Mouse (Mus musculus): Measurements from ENCODE around the gene Lrrc41. TPM values are rescaled to one million over a fixed set of nuclear protein-coding genes. Genes with fewer than 3 reads are reported as not detected.
A peak's percentile ranks its signal among the peaks of the same experiment; 100 is the strongest.

The Lrrc41 gene
- total and polyA plus RNA-seq, 3 experiments: 22.0 to 27.1 (median 24.9) TPM

DNA sequence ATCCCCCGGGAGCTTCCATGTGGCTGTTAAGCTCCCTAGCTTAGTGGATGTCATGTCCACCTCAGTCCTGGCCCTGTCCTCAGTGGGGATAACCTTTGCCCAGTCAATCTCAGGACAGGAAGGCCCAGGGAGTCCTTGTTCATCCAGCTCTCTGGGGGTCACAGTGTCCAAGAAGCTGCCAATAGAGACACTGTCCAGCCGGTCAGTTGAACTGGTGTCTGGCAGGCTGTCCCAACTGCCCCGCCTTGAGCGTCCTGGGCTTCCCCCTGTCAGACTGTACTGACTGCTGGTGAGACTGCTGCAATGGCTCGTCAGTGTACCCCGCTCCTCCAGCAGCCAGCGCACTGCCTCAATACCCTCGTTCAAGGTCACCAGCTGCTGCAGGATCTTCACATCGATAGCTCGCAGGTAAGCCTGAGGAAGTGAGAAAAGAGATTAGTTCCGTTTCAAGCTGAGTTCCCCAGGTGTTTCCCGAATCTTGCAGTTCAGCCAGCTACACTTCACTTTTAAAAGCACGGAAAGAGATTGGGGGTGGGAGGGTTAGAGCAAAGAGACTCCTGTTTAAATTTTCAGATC lies 62.4 kb downstream of the Lrrc41 start:
- H3K27me3 ChIP-seq (ENCODE audit: control insufficient read depth, insufficient read depth, low read length): no peaks in the 10 kb centered on the region
- no peaks in the 10 kb centered on the region for H3K36me3 ChIP-seq (ENCODE audit: control insufficient read depth, insufficient read depth, low read length)
- no peak overlapping the region for H3K27ac ChIP-seq
- H3K9ac ChIP-seq (ENCODE audit: low read depth, low read length): no peak overlapping the region
- intact Hi-C loops (cut with DNase I): no loop called here
- H3K4me3 ChIP-seq: no peak overlapping the region
- DNase-seq: no peak
- H3K4me1 ChIP-seq (ENCODE audit: control insufficient read depth, insufficient read depth, low read length): no peaks in the 10 kb centered on the region
- no peaks in the 10 kb centered on the region for H3K79me2 ChIP-seq (replicated peaks; ENCODE audit: control insufficient read depth, insufficient read depth, low read length)
- WGBS: 55% methylated on average over 13 of the region's 13 CpGs
- no peak for TF ChIP-seq CTCF (IDR thresholded peaks at IDR 0.05)
- no peak for TF ChIP-seq POLR2A (IDR thresholded peaks at IDR 0.05; ENCODE audit: insufficient read depth, low read depth, low read length)
- TF ChIP-seq EP300 (IDR thresholded peaks at IDR 0.05; ENCODE audit: insufficient read depth, low read depth, low read length): no peak

GRCm38 (mm10) chr4:116140801-116141574 lies 65.9 kb downstream of the Lrrc41 start:
- intact Hi-C loops (cut with DNase I): no loop called here
- no peak for TF ChIP-seq CTCF (IDR thresholded peaks at IDR 0.05)
- no peak for TF ChIP-seq POLR2A (IDR thresholded peaks at IDR 0.05; ENCODE audit: insufficient read depth, low read depth, low read length)
- no peak for TF ChIP-seq EP300 (IDR thresholded peaks at IDR 0.05; ENCODE audit: insufficient read depth, low read depth, low read length)
- H3K4me1 ChIP-seq (ENCODE audit: control insufficient read depth, insufficient read depth, low read length): peaks cover 5% of the 10 kb centered on the region
- no peak overlapping the region for H3K27ac ChIP-seq
- DNase-seq: no peak
- H3K79me2 ChIP-seq (replicated peaks; ENCODE audit: control insufficient read depth, insufficient read depth, low read length): no peaks in the 10 kb centered on the region
- H3K9ac ChIP-seq (ENCODE audit: low read depth, low read length): no peak overlapping the region
- no peaks in the 10 kb centered on the region for H3K36me3 ChIP-seq (ENCODE audit: control insufficient read depth, insufficient read depth, low read length)
- no peak overlapping the region for H3K4me3 ChIP-seq
- whole genome bisulfite sequencing: 73% methylated on average over 7 of the region's 7 CpGs
- no peaks in the 10 kb centered on the region for H3K27me3 ChIP-seq (ENCODE audit: control insufficient read depth, insufficient read depth, low read length)

DNA sequence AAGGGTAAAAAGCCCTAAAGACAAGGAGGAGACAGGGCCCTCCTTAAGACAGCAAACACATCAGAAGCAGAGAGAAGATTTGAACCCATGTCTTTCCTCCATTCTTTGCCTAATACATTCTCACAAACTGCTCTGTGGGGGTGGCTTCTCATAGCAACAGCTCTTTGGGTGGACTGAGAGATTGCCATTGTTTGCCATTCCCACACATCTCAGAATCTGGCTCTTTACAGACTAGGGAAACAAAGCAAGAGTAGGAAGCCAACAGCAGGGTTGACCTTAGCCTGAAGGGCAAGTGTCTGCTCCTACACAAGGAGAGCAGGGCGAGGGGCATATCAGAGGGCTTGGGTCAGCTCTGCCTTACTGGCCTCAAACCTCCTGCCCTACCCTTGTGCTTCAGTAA lies 66.7 kb downstream of the Lrrc41 start:
- intact Hi-C loops (cut with DNase I): no loop called here
- DNase-seq: no peak
- WGBS: 81% methylated on average over 1 of the region's 1 CpGs
- no peaks in the 10 kb centered on the region for H3K79me2 ChIP-seq (replicated peaks; ENCODE audit: control insufficient read depth, insufficient read depth, low read length)
- no peak overlapping the region for H3K4me3 ChIP-seq
- no peak overlapping the region for H3K27ac ChIP-seq
- peaks cover 5% of the 10 kb centered on the region for H3K4me1 ChIP-seq (ENCODE audit: control insufficient read depth, insufficient read depth, low read length)
- no peak for TF ChIP-seq EP300 (IDR thresholded peaks at IDR 0.05; ENCODE audit: insufficient read depth, low read depth, low read length)
- no peak for TF ChIP-seq CTCF (IDR thresholded peaks at IDR 0.05)
- TF ChIP-seq POLR2A (IDR thresholded peaks at IDR 0.05; ENCODE audit: insufficient read depth, low read depth, low read length): no peak
- H3K27me3 ChIP-seq (ENCODE audit: control insufficient read depth, insufficient read depth, low read length): no peaks in the 10 kb centered on the region
- no peaks in the 10 kb centered on the region for H3K36me3 ChIP-seq (ENCODE audit: control insufficient read depth, insufficient read depth, low read length)
- no peak overlapping the region for H3K9ac ChIP-seq (ENCODE audit: low read depth, low read length)

- TF ChIP-seq POLR2A (IDR thresholded peaks at IDR 0.05; ENCODE audit: insufficient read depth, low read depth, low read length) (no peak), EP300 (IDR thresholded peaks at IDR 0.05; ENCODE audit: insufficient read depth, low read depth, low read length) (no peak), CTCF (IDR thresholded peaks at IDR 0.05) (no peak)
- intact Hi-C loops (cut with DNase I): no loop called here
- H3K27me3 ChIP-seq (ENCODE audit: control insufficient read depth, insufficient read depth, low read length): no peaks in the 10 kb centered on the region
- no peaks in the 10 kb centered on the region for H3K79me2 ChIP-seq (replicated peaks; ENCODE audit: control insufficient read depth, insufficient read depth, low read length)
- H3K36me3 ChIP-seq (ENCODE audit: control insufficient read depth, insufficient read depth, low read length): no peaks in the 10 kb centered on the region
- H3K9ac ChIP-seq (ENCODE audit: low read depth, low read length): no peak overlapping the region
- 85% methylated on average over 7 of the region's 7 CpGs for WGBS
- H3K4me3 ChIP-seq: no peak overlapping the region
- DNase-seq: no peak
- no peak overlapping the region for H3K27ac ChIP-seq
- peaks cover 5% of the 10 kb centered on the region for H3K4me1 ChIP-seq (ENCODE audit: control insufficient read depth, insufficient read depth, low read length)
Measured at GRCm38 (mm10) chr4:116142269-116142668, 67.2 kb downstream of the Lrrc41 start.

GRCm38 (mm10) chr4:116143317-116143811 lies 68.3 kb downstream of the Lrrc41 start:
- WGBS: 17% methylated on average over 7 of the region's 7 CpGs
- no peaks in the 10 kb centered on the region for H3K79me2 ChIP-seq (replicated peaks; ENCODE audit: control insufficient read depth, insufficient read depth, low read length)
- peak overlapping the region; percentile 18 for H3K4me3 ChIP-seq
- H3K27me3 ChIP-seq (ENCODE audit: control insufficient read depth, insufficient read depth, low read length): no peaks in the 10 kb centered on the region
- intact Hi-C loops (cut with DNase I): no loop called here
- no peak overlapping the region; the same call in 1 of the 2 replicates for H3K27ac ChIP-seq
- H3K4me1 ChIP-seq (ENCODE audit: control insufficient read depth, insufficient read depth, low read length): peaks cover 5% of the 10 kb centered on the region
- H3K36me3 ChIP-seq (ENCODE audit: control insufficient read depth, insufficient read depth, low read length): no peaks in the 10 kb centered on the region
- peak overlapping the region; percentile 42; the same call in 1 of the 2 replicates for H3K9ac ChIP-seq (ENCODE audit: low read depth, low read length)
- TF ChIP-seq EP300 (IDR thresholded peaks at IDR 0.05; ENCODE audit: insufficient read depth, low read depth, low read length): no peak
- DNase-seq: peak; percentile 32 to 47
